Mouse (Mus musculus): Measurements from ENCODE around the gene Nmt1. TPM values are rescaled to one million over a fixed set of nuclear protein-coding genes. Genes with fewer than 3 reads are reported as not detected.
A peak's percentile ranks its signal among the peaks of the same experiment; 100 is the strongest.

The Nmt1 gene
- polyA plus RNA-seq, 1 experiment from 2014 or later: 47.1 TPM

DNA sequence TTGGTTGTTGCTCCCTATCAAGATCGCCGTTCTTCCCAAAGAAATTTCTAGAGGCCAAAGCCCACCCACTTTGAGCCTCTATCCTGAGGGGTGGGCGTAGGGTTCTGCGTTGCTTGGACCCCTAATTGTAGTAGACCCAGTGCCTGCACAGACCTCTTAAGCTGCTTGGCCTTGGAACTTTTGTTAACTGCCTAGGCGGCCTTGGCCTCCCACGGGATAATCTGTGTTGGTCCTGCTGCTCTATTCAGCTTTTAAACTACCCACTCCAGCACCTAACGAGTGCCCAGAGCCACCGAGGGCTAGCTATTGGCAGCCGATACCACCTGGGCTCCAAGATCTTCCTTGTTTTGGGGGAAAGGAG is 84.5 kb downstream of the Nmt1 start:
- peak; percentile 29 for DNase-seq (ENCODE audit: low spot score)
- Histone ChIP-seq H3K27ac (peak overlapping the region; percentile 78), H3K9me3 (no peaks in the 10 kb centered on the region), H3K27me3 (ENCODE audit: insufficient read depth, poor library complexity, severe bottlenecking) (peaks cover 41% of the 10 kb centered on the region), H3K4me3 (peak overlapping the region; percentile 49), H3K36me3 (no peaks in the 10 kb centered on the region), H3K4me1 (replicated peaks) (peaks cover 39% of the 10 kb centered on the region)
- 8% methylated on average over 9 of the region's 9 CpGs for WGBS

- WGBS: 29% methylated on average over 12 of the region's 12 CpGs
- H3K9me3 ChIP-seq: no peaks in the 10 kb centered on the region
- H3K4me3 ChIP-seq: no peak overlapping the region
- H3K27me3 ChIP-seq (ENCODE audit: insufficient read depth, poor library complexity, severe bottlenecking): peaks cover 41% of the 10 kb centered on the region
- H3K36me3 ChIP-seq: no peaks in the 10 kb centered on the region
- H3K4me1 ChIP-seq (replicated peaks): peaks cover 44% of the 10 kb centered on the region
- DNase-seq (ENCODE audit: low spot score): no peak
- 0 out of 2 replicates have a peak overlapping the region, but pooled peaks have one; percentile 1 for H3K27ac ChIP-seq
Measured at GRCm38 (mm10) chr11:103113005-103113404, 85.0 kb downstream of the Nmt1 start.

DNA sequence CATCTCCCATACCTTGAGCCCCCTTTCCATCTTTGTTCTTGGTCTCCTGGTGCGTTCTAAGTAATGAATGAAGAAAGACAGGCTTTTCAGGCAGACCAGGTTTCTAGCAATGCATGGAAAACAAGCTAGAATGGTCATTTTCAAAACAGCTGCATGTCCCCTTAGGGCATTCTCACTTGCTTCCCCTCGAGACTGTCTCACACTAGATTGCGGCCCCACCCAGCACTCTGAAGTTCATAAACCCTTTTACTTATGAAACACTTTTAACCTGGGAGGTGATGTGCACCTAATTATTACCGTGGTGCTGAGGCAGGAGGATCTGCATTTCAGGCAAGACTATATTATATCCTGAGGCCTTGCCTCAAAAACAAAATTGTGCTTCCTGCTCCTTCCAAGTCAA is 85.8 kb downstream of the Nmt1 start:
- H3K9me3 ChIP-seq: no peaks in the 10 kb centered on the region
- no peak overlapping the region for H3K27ac ChIP-seq
- no peak for DNase-seq (ENCODE audit: low spot score)
- peaks cover 52% of the 10 kb centered on the region for H3K4me1 ChIP-seq (replicated peaks)
- H3K27me3 ChIP-seq (ENCODE audit: insufficient read depth, poor library complexity, severe bottlenecking): peaks cover 41% of the 10 kb centered on the region
- no peak overlapping the region for H3K4me3 ChIP-seq
- H3K36me3 ChIP-seq: no peaks in the 10 kb centered on the region
- WGBS: 78% methylated on average over 4 of the region's 4 CpGs

- DNase-seq (ENCODE audit: low spot score): no peak
- H3K9me3 ChIP-seq: no peaks in the 10 kb centered on the region
- peak overlapping the region; percentile 61 for H3K4me3 ChIP-seq
- H3K27me3 ChIP-seq (ENCODE audit: insufficient read depth, poor library complexity, severe bottlenecking): peaks cover 41% of the 10 kb centered on the region
- H3K27ac ChIP-seq: peak overlapping the region; percentile 95
- peaks cover 55% of the 10 kb centered on the region for H3K4me1 ChIP-seq (replicated peaks)
- no peaks in the 10 kb centered on the region for H3K36me3 ChIP-seq
- 87% methylated on average over 11 of the region's 11 CpGs for WGBS
Measured at GRCm38 (mm10) chr11:103114270-103114943, 86.4 kb downstream of the Nmt1 start.

- H3K27me3 ChIP-seq (ENCODE audit: insufficient read depth, poor library complexity, severe bottlenecking): peaks cover 37% of the 10 kb centered on the region
- H3K9me3 ChIP-seq: no peaks in the 10 kb centered on the region
- peaks cover 58% of the 10 kb centered on the region for H3K4me1 ChIP-seq (replicated peaks)
- peak overlapping the region; percentile 61 for H3K4me3 ChIP-seq
- under 1% methylated on average over 34 of the region's 34 CpGs for WGBS
- peak overlapping the region; percentile 95 for H3K27ac ChIP-seq
- peak; percentile 83 for DNase-seq (ENCODE audit: low spot score)
- no peaks in the 10 kb centered on the region for H3K36me3 ChIP-seq
Measured at GRCm38 (mm10) chr11:103115163-103116007, 87.4 kb downstream of the Nmt1 start.

DNA sequence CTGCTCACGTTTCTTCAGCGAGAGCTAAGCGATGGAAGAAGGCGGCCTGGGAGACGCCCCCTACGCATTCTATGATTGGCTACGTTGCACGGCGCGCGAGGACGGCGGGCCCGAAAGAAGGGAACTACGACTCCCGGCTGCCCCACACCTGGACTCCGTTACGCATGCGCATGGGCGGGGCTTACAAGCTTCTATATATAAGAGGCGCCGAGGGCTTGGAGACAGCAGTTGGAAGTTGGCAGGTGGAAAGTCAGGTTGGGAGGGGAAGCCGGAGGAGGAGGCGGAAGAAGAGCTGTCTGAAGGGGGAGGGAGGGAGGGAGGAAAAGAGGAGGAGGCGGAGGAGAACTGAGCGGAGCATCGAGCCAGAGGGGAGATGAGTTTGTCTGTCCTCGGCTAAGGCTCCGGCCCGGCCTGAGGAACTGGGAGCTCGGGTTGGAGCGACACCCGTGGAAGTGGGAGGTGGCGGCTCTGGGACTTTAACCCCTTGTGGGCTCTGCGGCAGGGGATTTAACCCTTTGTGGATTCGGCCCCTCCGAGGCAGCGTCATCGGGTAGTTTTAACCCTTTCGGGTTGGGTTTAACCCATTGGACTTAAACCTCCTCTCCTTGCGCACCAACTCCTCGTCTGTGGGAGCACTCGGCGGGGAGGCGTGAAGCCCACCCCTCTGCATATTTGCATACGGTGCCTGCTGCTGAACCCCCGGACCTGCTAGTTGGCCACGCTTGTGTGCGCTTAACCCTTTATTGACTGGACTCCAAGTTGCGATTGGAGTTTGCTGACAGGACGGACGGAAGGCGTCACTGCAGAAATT is 88.2 kb downstream of the Nmt1 start, which contains the start of gene Hexim1:
Gene Hexim1 (plus strand): TSS at position 224 of the 811 bp plus-strand sequence.
- peaks cover 29% of the 10 kb centered on the region for H3K27me3 ChIP-seq (ENCODE audit: insufficient read depth, poor library complexity, severe bottlenecking)
- H3K9me3 ChIP-seq: no peaks in the 10 kb centered on the region
- peaks cover 57% of the 10 kb centered on the region for H3K4me1 ChIP-seq (replicated peaks)
- no peaks in the 10 kb centered on the region for H3K36me3 ChIP-seq
- peak; percentile 100 for DNase-seq (ENCODE audit: low spot score)
- WGBS: under 1% methylated on average over 53 of the region's 53 CpGs
- H3K4me3 ChIP-seq: peak within 1 kb of the TSS; percentile 61
- peak within 1 kb of the TSS; percentile 95 for H3K27ac ChIP-seq

GRCm38 (mm10) chr11:103116959-103117590 is 89.1 kb downstream of the Nmt1 start:
- under 1% methylated on average over 35 of the region's 35 CpGs for WGBS
- DNase-seq (ENCODE audit: low spot score): peak; percentile 71
- H3K4me3 ChIP-seq: peak overlapping the region; percentile 61
- peak overlapping the region; percentile 95 for H3K27ac ChIP-seq
- H3K4me1 ChIP-seq (replicated peaks): peaks cover 48% of the 10 kb centered on the region
- peaks cover 20% of the 10 kb centered on the region for H3K27me3 ChIP-seq (ENCODE audit: insufficient read depth, poor library complexity, severe bottlenecking)
- no peaks in the 10 kb centered on the region for H3K9me3 ChIP-seq
- no peaks in the 10 kb centered on the region for H3K36me3 ChIP-seq

- Histone ChIP-seq H3K4me1 (replicated peaks) (peaks cover 43% of the 10 kb centered on the region), H3K9me3 (no peaks in the 10 kb centered on the region), H3K4me3 (peak overlapping the region; percentile 61), H3K36me3 (no peaks in the 10 kb centered on the region), H3K27ac (peak overlapping the region; percentile 95), H3K27me3 (ENCODE audit: insufficient read depth, poor library complexity, severe bottlenecking) (peaks cover 15% of the 10 kb centered on the region)
- DNase-seq (ENCODE audit: low spot score): peak; percentile 64
- WGBS: under 1% methylated on average over 38 of the region's 38 CpGs
Measured at GRCm38 (mm10) chr11:103117591-103118009, 89.6 kb downstream of the Nmt1 start.

Other genes starting within 250 kb of the Nmt1 start
- gene Gjc1, start 208.5 kb upstream of the Nmt1 start, polyA plus RNA-seq (2016; fragmentation: Nextera tagmentation; extraction: Ambion mirVana): 71.1 and 81.3 TPM in 2 replicates
- gene Higd1b, start 192.3 kb upstream of the Nmt1 start, polyA plus RNA-seq (2016; fragmentation: Nextera tagmentation; extraction: Ambion mirVana): not detected in 2 replicates
- 290 and 328 TPM in 2 replicates for gene Eftud2, start 147.2 kb upstream of the Nmt1 start, polyA plus RNA-seq (2016; fragmentation: Nextera tagmentation; extraction: Ambion mirVana)
- gene Ccdc103, start 147.0 kb upstream of the Nmt1 start, polyA plus RNA-seq (2016; fragmentation: Nextera tagmentation; extraction: Ambion mirVana): 1.9 and 2.2 TPM in 2 replicates
- not detected in 2 replicates for gene Fam187a, start 143.0 kb upstream of the Nmt1 start, polyA plus RNA-seq (2016; fragmentation: Nextera tagmentation; extraction: Ambion mirVana)
- 0.17 TPM in 1 of 2 replicates, not detected in the other for gene Gfap, start 127.3 kb upstream of the Nmt1 start, polyA plus RNA-seq (2016; fragmentation: Nextera tagmentation; extraction: Ambion mirVana)
- 11.6 and 12.2 TPM in 2 replicates for gene Kif18b, start 103.1 kb upstream of the Nmt1 start, polyA plus RNA-seq (2016; fragmentation: Nextera tagmentation; extraction: Ambion mirVana)
- gene C1ql1, start 81.5 kb upstream of the Nmt1 start, polyA plus RNA-seq (2016; fragmentation: Nextera tagmentation; extraction: Ambion mirVana): 4.4 and 11.5 TPM in 2 replicates
- 272 and 276 TPM in 2 replicates for gene Dcakd, start 143 bp downstream of the Nmt1 start, polyA plus RNA-seq (2016; fragmentation: Nextera tagmentation; extraction: Ambion mirVana)
- gene Plcd3, start 73.5 kb downstream of the Nmt1 start, polyA plus RNA-seq (2016; fragmentation: Nextera tagmentation; extraction: Ambion mirVana): 1.6 and 1.9 TPM in 2 replicates
- 7.7 and 8.3 TPM in 2 replicates for gene Acbd4, start 73.5 kb downstream of the Nmt1 start, polyA plus RNA-seq (2016; fragmentation: Nextera tagmentation; extraction: Ambion mirVana)
- 1.7 and 2.3 TPM in 2 replicates for gene Hexim1, start 88.0 kb downstream of the Nmt1 start, polyA plus RNA-seq (2016; fragmentation: Nextera tagmentation; extraction: Ambion mirVana)
- gene Hexim2, start 104.2 kb downstream of the Nmt1 start, polyA plus RNA-seq (2016; fragmentation: Nextera tagmentation; extraction: Ambion mirVana): 7.7 and 8.9 TPM in 2 replicates
- 0.72 and 1.5 TPM in 2 replicates for gene Fmnl1, start 142.9 kb downstream of the Nmt1 start, polyA plus RNA-seq (2016; fragmentation: Nextera tagmentation; extraction: Ambion mirVana)
- 0.24 and 0.27 TPM in 2 replicates for gene 1700023F06Rik, start 180.4 kb downstream of the Nmt1 start, polyA plus RNA-seq (2016; fragmentation: Nextera tagmentation; extraction: Ambion mirVana)
- not detected in 2 replicates for gene Spata32, start 190.2 kb downstream of the Nmt1 start, polyA plus RNA-seq (2016; fragmentation: Nextera tagmentation; extraction: Ambion mirVana)
- 3.9 and 4.2 TPM in 2 replicates for gene Map3k14, start 239.3 kb downstream of the Nmt1 start, polyA plus RNA-seq (2016; fragmentation: Nextera tagmentation; extraction: Ambion mirVana)

Measured in hindbrain, embryonic 10.5 days (tissue).